Mouse (Mus musculus) E14TG2a.4 (cell line): ENCODE measurements around the gene Pkp4.

ENCODE experiments used
- CTCF ChIP-seq: conservative IDR thresholded peaks from 2 replicates; pipeline ENCODE4 v1.5.1; 2014; ENCODE audit warnings: low read length
- NANOG ChIP-seq: IDR thresholded peaks from 2 replicates; pipeline ENCODE4 v1.6.1; 2014; ENCODE audit warnings: borderline replicate concordance, low read length, mixed read lengths

DNA sequence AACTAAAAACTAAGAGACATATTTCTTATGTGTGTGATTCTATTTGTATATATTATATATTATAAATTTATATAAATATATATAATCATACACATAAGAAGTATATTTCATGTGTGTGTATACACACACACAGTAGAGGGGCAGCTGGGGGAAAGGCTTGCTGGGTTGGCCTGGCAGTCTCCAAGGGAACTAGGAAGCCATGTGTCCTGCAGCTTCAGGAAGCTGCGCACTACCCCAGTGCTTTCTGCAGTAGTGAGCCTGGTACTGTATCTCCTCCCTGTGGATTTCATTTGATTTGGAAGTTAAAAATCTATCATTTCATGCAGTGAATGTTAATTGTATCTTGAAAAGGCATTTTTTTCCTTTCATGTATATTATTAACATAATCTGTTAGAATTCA lies 180.2 kb downstream of the Pkp4 start:
- TF ChIP-seq CTCF (no peak), NANOG (no peak)
